Mouse (Mus musculus): ENCODE measurements around the gene Ebf4.

DNA sequence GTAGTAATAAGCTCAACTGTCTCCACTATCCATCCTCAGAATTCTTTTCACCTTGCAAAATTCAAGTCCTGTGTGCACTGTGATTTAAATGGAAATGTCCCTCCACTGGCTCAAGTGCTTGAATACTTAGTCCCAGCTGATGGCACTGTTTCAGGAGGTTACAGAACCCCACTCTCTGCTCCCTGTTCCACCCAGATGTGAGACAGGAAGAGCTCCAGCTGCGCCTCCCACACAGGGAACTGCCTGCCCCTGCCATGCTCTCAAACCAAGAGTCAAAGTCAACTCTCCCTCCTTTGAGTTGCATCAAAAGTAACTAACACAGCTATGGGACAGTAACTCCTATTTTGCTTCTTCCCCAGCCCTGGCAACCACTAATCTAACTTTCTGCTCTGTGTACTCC, 91.2 kb downstream of the Ebf4 start:
- TF ChIP-seq CTCF (IDR thresholded peaks at IDR 0.05; ENCODE audit: extremely low read depth, insufficient read length, insufficient replicate concordance, low read depth, low read length) (no peak), POLR2A (IDR thresholded peaks at IDR 0.05; ENCODE audit: low read depth, low read length) (no peak)
